Mouse (Mus musculus): ENCODE measurements around the gene Prmt2. TPM values are rescaled to one million over a fixed set of nuclear protein-coding genes. Genes with fewer than 3 reads are reported as not detected.

Prmt2 gene
- total RNA-seq, 2 experiments from 2014 or later = 0.59 to 3.7 TPM

DNA sequence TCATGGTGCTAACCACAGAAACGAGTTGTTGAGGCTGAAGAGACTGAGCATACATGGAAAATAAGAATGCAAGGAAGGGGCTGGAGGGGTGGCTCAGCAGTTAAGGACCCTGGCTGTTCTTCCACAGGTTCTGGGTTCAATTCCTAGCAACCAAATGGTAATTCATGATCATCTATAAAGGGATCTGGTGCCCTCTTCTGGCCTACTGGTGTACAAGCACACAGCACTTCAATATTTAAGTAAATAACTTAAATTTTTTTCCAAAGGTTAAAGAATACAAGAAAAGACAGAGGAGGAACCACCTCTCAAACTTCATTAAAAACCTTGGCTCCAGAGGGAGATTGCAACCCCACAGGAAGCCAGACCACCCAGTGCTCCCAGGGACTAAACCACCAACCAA lies 8.0 kb downstream of the Prmt2 start:
- no peak for ATAC-seq (replicated peaks; ENCODE audit: low FRiP score, low TSS enrichment, poor library complexity, severe bottlenecking)

DNA sequence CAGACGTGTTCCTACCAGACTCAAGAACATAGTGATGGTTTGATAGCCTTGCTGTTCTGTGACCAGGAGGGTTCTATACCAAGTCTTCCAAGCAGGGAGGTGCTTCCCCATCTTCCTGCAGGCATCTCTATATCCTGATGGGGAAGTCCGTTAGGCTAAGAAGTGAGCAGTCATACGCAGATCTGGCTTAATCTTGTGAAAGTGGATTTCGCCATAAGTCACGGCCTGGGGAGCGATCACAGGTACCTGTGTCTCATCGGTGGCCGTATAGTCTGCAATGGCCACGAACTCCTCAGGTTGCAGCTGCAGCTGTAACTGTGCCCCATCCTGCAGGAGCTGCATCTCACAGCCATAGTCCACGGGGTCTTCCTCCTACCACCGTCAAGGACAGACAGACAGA lies 11.7 kb downstream of the Prmt2 start:
- no peak for ATAC-seq (replicated peaks; ENCODE audit: low FRiP score, low TSS enrichment, poor library complexity, severe bottlenecking)

DNA sequence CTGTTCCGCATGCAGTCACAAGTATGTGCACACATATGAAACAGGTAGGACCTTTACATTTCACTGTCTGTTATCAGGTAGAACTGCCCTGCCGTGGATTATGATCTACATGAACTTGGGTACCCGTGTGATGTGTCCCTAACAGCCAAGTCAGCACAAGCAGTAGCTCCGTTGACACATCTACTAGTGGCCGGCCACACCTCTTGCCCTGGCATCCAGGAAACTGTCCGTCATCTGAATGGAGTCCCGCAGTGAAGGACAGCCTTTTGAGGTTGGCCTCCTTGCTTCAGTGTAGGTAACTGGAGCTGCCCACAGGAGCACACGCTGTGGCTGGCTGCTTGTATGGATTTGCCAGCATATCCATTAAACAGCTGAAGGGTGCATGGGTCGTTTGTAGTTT lies 19.4 kb downstream of the Prmt2 start:
- no peak for ATAC-seq (replicated peaks; ENCODE audit: low FRiP score, low TSS enrichment, poor library complexity, severe bottlenecking)

DNA sequence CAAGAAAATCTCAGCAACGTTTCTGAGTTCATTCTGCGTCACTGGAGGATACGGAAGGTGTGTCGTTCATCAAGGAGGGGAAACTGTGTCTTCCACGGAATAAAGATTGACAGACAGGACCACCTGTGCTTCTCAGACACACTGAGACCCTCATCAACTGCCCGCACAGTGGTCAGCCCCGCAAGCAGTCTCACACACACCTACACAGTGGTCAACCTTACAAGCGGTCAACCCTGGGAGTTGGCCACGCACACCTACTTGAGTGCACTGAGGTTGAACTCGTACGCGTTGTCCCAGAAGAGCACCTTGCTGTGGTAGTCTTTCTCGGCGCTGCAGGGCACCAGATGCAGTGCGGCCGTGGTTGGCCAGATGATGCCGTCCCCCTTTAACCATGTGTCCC lies 20.6 kb downstream of the Prmt2 start:
- no peak for ATAC-seq (replicated peaks; ENCODE audit: low FRiP score, low TSS enrichment, poor library complexity, severe bottlenecking)

DNA sequence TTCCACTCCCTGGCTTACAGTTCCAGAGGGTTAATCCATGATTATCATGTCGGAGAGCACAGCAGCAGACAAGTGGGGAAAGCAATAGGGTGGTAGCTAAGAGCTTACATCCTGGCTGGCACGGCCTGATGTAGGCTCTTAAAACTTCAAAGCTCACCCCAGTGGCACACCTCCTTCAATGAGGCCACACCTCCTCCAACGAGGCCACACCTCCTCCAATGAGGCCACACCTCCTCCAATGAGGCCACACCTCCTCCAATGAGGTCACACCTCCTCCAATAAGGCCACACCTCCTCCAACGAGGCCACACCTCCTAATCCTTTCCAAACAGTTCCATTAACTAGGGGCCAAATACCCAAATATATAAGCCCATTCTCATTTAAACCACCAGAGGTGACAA lies 23.5 kb downstream of the Prmt2 start:
- ATAC-seq (replicated peaks; ENCODE audit: low FRiP score, low TSS enrichment, poor library complexity, severe bottlenecking) = no peak

DNA sequence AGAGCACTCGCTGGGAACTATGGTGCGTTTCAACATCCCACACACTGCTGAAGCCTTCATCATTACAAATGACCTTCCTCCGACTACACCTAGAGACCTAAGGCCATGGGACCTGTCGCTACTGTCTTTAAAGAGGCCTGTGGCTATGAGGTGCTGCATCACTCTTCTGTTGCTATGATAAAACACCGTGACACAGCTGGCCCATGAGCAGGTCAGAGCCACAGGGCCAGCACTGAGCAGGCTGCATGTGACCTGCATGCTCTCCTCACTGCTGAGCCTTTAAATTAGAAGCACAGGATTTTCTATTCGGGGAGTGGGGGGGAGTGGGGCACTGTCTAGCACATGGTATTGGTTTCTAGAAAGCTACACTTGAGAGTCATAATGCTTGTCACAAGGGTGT lies 25.5 kb downstream of the Prmt2 start:
- ATAC-seq (replicated peaks; ENCODE audit: low FRiP score, low TSS enrichment, poor library complexity, severe bottlenecking) = no peak

- no peak for ATAC-seq (replicated peaks; ENCODE audit: low FRiP score, low TSS enrichment, poor library complexity, severe bottlenecking)
These were observed 26.9 kb downstream of the Prmt2 start for GRCm38 (mm10) chr10:76210806-76211205.

DNA sequence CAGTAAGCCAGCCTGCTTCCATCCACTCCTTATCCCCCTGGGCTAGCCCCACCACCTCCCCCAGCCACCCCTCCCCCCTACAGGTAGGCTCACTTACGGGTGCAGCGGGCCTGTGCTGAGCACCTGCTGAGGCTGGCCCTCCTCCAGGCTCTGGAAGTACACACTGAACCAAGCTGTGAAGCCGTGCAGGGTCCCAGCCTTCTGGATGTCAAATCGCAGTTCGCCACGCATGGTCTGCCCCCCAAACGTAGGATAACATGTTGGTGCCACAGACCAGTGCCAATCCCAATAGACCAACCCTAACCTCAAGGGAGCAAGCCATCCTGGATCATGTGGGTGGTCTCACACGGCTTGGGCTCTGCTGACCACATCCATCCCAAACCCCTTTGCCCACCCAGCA lies 28.4 kb downstream of the Prmt2 start:
- no peak for ATAC-seq (replicated peaks; ENCODE audit: low FRiP score, low TSS enrichment, poor library complexity, severe bottlenecking)

DNA sequence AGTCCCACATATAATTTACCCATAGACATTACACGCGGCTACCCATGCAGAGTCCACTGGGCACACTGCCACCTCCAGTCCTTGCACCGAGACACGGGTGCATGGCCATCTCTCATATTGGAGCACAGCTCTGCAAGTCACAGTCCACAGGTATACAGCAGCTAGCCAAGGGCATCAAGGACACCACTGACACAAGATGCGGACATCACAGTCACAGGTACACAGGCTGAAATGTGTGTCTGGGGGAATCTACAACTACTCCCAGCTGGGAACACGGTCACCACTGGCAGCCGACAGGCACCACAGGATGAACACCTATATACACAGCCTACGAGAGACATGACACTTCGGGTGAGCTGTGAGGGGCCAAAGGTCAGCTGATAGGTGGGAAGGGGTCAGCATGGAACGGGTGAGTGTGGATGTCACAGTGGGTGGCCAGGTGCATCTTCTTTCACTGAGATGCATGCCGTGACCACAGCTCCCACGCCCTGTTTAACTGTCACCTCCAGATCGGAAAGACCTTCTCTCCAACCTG lies 30.3 kb downstream of the Prmt2 start:
- ATAC-seq (replicated peaks; ENCODE audit: low FRiP score, low TSS enrichment, poor library complexity, severe bottlenecking) = no peak

- 0 out of 2 replicates have a peak, but pooled peaks have one; percentile 37 for ATAC-seq (replicated peaks; ENCODE audit: low FRiP score, low TSS enrichment, poor library complexity, severe bottlenecking)
These were observed 33.8 kb downstream of the Prmt2 start for GRCm38 (mm10) chr10:76203798-76204283.

GRCm38 (mm10) chr10:76201978-76202377 lies 35.7 kb downstream of the Prmt2 start:
- peak; percentile 52; the same call in 1 of the 2 replicates for ATAC-seq (replicated peaks; ENCODE audit: low FRiP score, low TSS enrichment, poor library complexity, severe bottlenecking)

GRCm38 (mm10) chr10:76201416-76201815 lies 36.2 kb downstream of the Prmt2 start:
- ATAC-seq (replicated peaks; ENCODE audit: low FRiP score, low TSS enrichment, poor library complexity, severe bottlenecking) = no peak

- ATAC-seq (replicated peaks; ENCODE audit: low FRiP score, low TSS enrichment, poor library complexity, severe bottlenecking) = no peak
These were observed 49.7 kb downstream of the Prmt2 start for GRCm38 (mm10) chr10:76188010-76188409.

- no peak for ATAC-seq (replicated peaks; ENCODE audit: low FRiP score, low TSS enrichment, poor library complexity, severe bottlenecking)
These were observed 52.4 kb downstream of the Prmt2 start for GRCm38 (mm10) chr10:76185216-76185615.

DNA sequence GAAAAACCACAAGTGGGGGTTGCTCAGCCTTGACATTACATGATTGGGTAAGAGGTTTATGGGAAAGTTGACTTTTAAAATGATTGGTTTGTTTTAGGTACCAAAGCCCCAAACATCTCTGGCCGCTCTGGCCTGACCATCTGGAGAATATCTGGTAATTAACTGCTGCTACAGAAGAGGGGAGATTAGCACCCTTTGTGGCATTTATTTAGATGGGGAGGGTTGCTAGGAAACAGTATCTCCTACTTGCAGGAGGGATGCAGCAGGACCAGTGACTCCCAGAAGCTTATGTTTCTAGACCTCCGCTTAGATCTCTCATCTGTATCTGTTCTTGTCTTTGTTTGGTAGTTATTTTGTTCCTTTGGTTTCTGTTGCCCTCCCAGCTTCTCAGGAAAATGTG lies 62.8 kb downstream of the Prmt2 start:
- no peak for ATAC-seq (replicated peaks; ENCODE audit: low FRiP score, low TSS enrichment, poor library complexity, severe bottlenecking)

DNA sequence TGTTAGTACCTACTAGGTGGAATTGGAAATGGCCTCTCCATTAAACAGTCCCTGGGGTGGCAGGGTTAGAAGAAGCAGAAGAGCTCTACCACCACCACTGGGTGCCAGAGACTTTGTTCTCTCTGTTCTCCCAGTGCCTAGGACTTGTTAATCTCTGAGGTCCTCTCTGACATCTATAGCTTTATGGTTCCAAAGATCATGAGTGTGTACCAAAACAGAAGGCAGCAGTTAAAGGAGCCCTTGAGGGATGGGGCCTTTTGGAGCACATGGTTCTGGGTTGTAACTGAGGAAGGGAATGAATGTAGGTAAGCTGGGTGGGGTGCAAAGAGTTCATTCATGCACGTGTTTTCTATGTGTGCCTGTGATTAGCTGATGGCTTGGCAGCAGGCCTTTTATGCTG lies 79.7 kb downstream of the Prmt2 start:
- no peak for ATAC-seq (replicated peaks; ENCODE audit: low FRiP score, low TSS enrichment, poor library complexity, severe bottlenecking)

DNA sequence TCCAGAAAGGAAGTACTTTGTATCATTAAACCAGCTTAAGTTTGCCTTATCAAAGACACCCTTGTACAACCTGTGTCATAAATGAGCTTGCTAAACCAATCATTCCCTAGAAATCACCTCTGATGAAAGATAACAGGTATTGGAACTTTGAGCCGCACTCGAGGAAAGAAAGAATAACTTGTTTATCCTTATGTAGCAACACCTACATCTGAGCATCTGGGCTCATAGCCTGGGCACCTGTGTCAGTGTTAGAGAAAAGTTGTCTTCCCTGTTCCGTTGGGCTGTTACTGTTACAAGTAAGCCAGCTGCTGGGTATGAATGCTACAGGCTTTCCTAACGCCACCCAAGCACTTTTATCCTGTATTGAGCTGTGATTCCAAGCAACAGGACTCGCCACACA lies 80.1 kb downstream of the Prmt2 start:
- no peak for ATAC-seq (replicated peaks; ENCODE audit: low FRiP score, low TSS enrichment, poor library complexity, severe bottlenecking)

Other genes starting within 250 kb of the Prmt2 start
- 15.2 and 25.8 TPM in 2 replicates for gene Zfp280b, start 205.2 kb downstream of the Prmt2 start, total RNA-seq (2014; fragmentation: Nextera tagmentation)
- gene Zfp280b, start 205.2 kb downstream of the Prmt2 start, total RNA-seq (2017) = 9.3 and 11.9 TPM in 2 replicates
- not detected in 2 replicates for gene Slc5a4b, start 126.9 kb downstream of the Prmt2 start, total RNA-seq (2014; fragmentation: Nextera tagmentation)
- gene Slc5a4b, start 126.9 kb downstream of the Prmt2 start, total RNA-seq (2017) = not detected in 2 replicates
- gene Slc5a4a, start 90.4 kb downstream of the Prmt2 start, total RNA-seq (2014; fragmentation: Nextera tagmentation) = not detected in 2 replicates
- gene Slc5a4a, start 90.4 kb downstream of the Prmt2 start, total RNA-seq (2017) = not detected in 2 replicates
- not detected in 2 replicates for gene S100b, start 16.0 kb upstream of the Prmt2 start, total RNA-seq (2014; fragmentation: Nextera tagmentation)
- not detected in 2 replicates for gene S100b, start 16.0 kb upstream of the Prmt2 start, total RNA-seq (2017)
- 1.6 and 2.4 TPM in 2 replicates for gene Dip2a, start 107.4 kb upstream of the Prmt2 start, total RNA-seq (2014; fragmentation: Nextera tagmentation)
- 0.76 and 3.1 TPM in 2 replicates for gene Dip2a, start 107.4 kb upstream of the Prmt2 start, total RNA-seq (2017)
- 4.1 TPM in 1 of 2 replicates, not detected in the other for gene AC141477.1, start 202.6 kb upstream of the Prmt2 start, total RNA-seq (2014; fragmentation: Nextera tagmentation)
- gene AC141477.1, start 202.6 kb upstream of the Prmt2 start, total RNA-seq (2017) = not detected in 2 replicates
- gene Pcnt, start 204.9 kb upstream of the Prmt2 start, total RNA-seq (2014; fragmentation: Nextera tagmentation) = 43.2 and 60.4 TPM in 2 replicates
- gene Pcnt, start 204.9 kb upstream of the Prmt2 start, total RNA-seq (2017) = 58.8 and 71.6 TPM in 2 replicates
- gene 2610028H24Rik, start 211.2 kb upstream of the Prmt2 start, total RNA-seq (2014; fragmentation: Nextera tagmentation) = not detected in 2 replicates
- gene 2610028H24Rik, start 211.2 kb upstream of the Prmt2 start, total RNA-seq (2017) = not detected in 2 replicates
- 60.1 and 94.2 TPM in 2 replicates for gene Mcm3ap, start 231.1 kb upstream of the Prmt2 start, total RNA-seq (2014; fragmentation: Nextera tagmentation)
- 63.5 and 87.7 TPM in 2 replicates for gene Mcm3ap, start 231.1 kb upstream of the Prmt2 start, total RNA-seq (2017)
- gene Ybey, start 231.2 kb upstream of the Prmt2 start, total RNA-seq (2014; fragmentation: Nextera tagmentation) = 5.4 and 5.5 TPM in 2 replicates
- 7.5 and 8.1 TPM in 2 replicates for gene Ybey, start 231.2 kb upstream of the Prmt2 start, total RNA-seq (2017)